Mouse (Mus musculus): ENCODE data around the gene Ywhag. TPM values are rescaled to one million over a fixed set of nuclear protein-coding genes. Genes with fewer than 3 reads are reported as not detected.

The Ywhag gene
- polyA plus RNA-seq, 1 experiment from 2014 or later, result 147 TPM

- Histone ChIP-seq H3K9ac (ENCODE audit: low read length) (no peak overlapping the region), H3K27ac (ENCODE audit: low read depth, low read length) (no peak overlapping the region), H3K36me3 (ENCODE audit: control insufficient read depth, insufficient read depth, low read length) (peaks cover 2% of the 10 kb centered on the region; the same call in 1 of the 2 replicates), H3K27me3 (ENCODE audit: control insufficient read depth, insufficient read depth, low read length) (no peaks in the 10 kb centered on the region), H3K4me2 (ENCODE audit: low read depth, low read length, severe bottlenecking) (no peak overlapping the region), H3K9me3 (ENCODE audit: control insufficient read depth, low read length) (no peaks in the 10 kb centered on the region), H3K4me3 (ENCODE audit: low read depth, low read length) (no peak overlapping the region), H3K4me1 (replicated peaks; ENCODE audit: control insufficient read depth, insufficient read depth, low read length) (peaks cover 3% of the 10 kb centered on the region; the same call in 1 of the 2 replicates)
- WGBS, result 81% methylated on average over 6 of the region's 6 CpGs
- ATAC-seq (replicated peaks; ENCODE audit: low FRiP score), result no peak
- DNase-seq (ENCODE audit: low spot score), result no peak
Measured at GRCm38 (mm10) chr5:135929685-135930424, 4.6 kb downstream of the Ywhag start.

- H3K27ac ChIP-seq (ENCODE audit: low read depth, low read length), result no peak overlapping the region
- ATAC-seq (replicated peaks; ENCODE audit: low FRiP score), result no peak
- H3K9ac ChIP-seq (ENCODE audit: low read length), result no peak overlapping the region
- peaks cover 15% of the 10 kb centered on the region; the same call in 1 of the 2 replicates for H3K36me3 ChIP-seq (ENCODE audit: control insufficient read depth, insufficient read depth, low read length)
- no peaks in the 10 kb centered on the region for H3K9me3 ChIP-seq (ENCODE audit: control insufficient read depth, low read length)
- H3K4me3 ChIP-seq (ENCODE audit: low read depth, low read length), result no peak overlapping the region
- DNase-seq (ENCODE audit: low spot score), result no peak
- no peak overlapping the region for H3K4me2 ChIP-seq (ENCODE audit: low read depth, low read length, severe bottlenecking)
- H3K4me1 ChIP-seq (replicated peaks; ENCODE audit: control insufficient read depth, insufficient read depth, low read length), result peaks cover 2% of the 10 kb centered on the region; the same call in 1 of the 2 replicates
- no peaks in the 10 kb centered on the region for H3K27me3 ChIP-seq (ENCODE audit: control insufficient read depth, insufficient read depth, low read length)
- WGBS, result 96% methylated on average over 7 of the region's 7 CpGs
Measured at GRCm38 (mm10) chr5:135923901-135924300, 10.5 kb downstream of the Ywhag start.

GRCm38 (mm10) chr5:135919902-135920301 lies 14.5 kb downstream of the Ywhag start:
- 91% methylated on average over 3 of the region's 3 CpGs for WGBS
- peaks cover 23% of the 10 kb centered on the region for H3K36me3 ChIP-seq (ENCODE audit: control insufficient read depth, insufficient read depth, low read length)

GRCm38 (mm10) chr5:135918593-135918992 lies 15.8 kb downstream of the Ywhag start:
- no peaks in the 10 kb centered on the region for H3K9me3 ChIP-seq (ENCODE audit: control insufficient read depth, low read length)
- ATAC-seq (replicated peaks; ENCODE audit: low FRiP score) (no peak), DNase-seq (ENCODE audit: low spot score) (no peak)
- no peak overlapping the region for H3K27ac ChIP-seq (ENCODE audit: low read depth, low read length)
- peaks cover 25% of the 10 kb centered on the region for H3K36me3 ChIP-seq (ENCODE audit: control insufficient read depth, insufficient read depth, low read length)
- H3K9ac ChIP-seq (ENCODE audit: low read length), result no peak overlapping the region
- H3K4me3 ChIP-seq (ENCODE audit: low read depth, low read length), result no peak overlapping the region
- no peak overlapping the region for H3K4me2 ChIP-seq (ENCODE audit: low read depth, low read length, severe bottlenecking)
- H3K27me3 ChIP-seq (ENCODE audit: control insufficient read depth, insufficient read depth, low read length), result no peaks in the 10 kb centered on the region
- WGBS, result 93% methylated on average over 5 of the region's 5 CpGs
- no peaks in the 10 kb centered on the region for H3K4me1 ChIP-seq (replicated peaks; ENCODE audit: control insufficient read depth, insufficient read depth, low read length)

More at GRCm38 (mm10) chr5:135919902-135920301, 14.5 kb downstream of the Ywhag start:
- Histone ChIP-seq H3K27me3 (ENCODE audit: control insufficient read depth, insufficient read depth, low read length) (no peaks in the 10 kb centered on the region), H3K9me3 (ENCODE audit: control insufficient read depth, low read length) (no peaks in the 10 kb centered on the region), H3K4me1 (replicated peaks; ENCODE audit: control insufficient read depth, insufficient read depth, low read length) (no peaks in the 10 kb centered on the region), H3K4me2 (ENCODE audit: low read depth, low read length, severe bottlenecking) (no peak overlapping the region), H3K9ac (ENCODE audit: low read length) (no peak overlapping the region), H3K4me3 (ENCODE audit: low read depth, low read length) (no peak overlapping the region), H3K27ac (ENCODE audit: low read depth, low read length) (no peak overlapping the region)
- ATAC-seq (replicated peaks; ENCODE audit: low FRiP score), result no peak
- DNase-seq (ENCODE audit: low spot score), result no peak

GRCm38 (mm10) chr5:135918059-135918437 lies 16.4 kb downstream of the Ywhag start:
- DNase-seq (ENCODE audit: low spot score), result no peak
- no peak for ATAC-seq (replicated peaks; ENCODE audit: low FRiP score)
- Histone ChIP-seq H3K4me3 (ENCODE audit: low read depth, low read length) (no peak overlapping the region), H3K27me3 (ENCODE audit: control insufficient read depth, insufficient read depth, low read length) (no peaks in the 10 kb centered on the region), H3K27ac (ENCODE audit: low read depth, low read length) (no peak overlapping the region), H3K36me3 (ENCODE audit: control insufficient read depth, insufficient read depth, low read length) (peaks cover 25% of the 10 kb centered on the region), H3K9ac (ENCODE audit: low read length) (no peak overlapping the region), H3K9me3 (ENCODE audit: control insufficient read depth, low read length) (no peaks in the 10 kb centered on the region), H3K4me2 (ENCODE audit: low read depth, low read length, severe bottlenecking) (no peak overlapping the region), H3K4me1 (replicated peaks; ENCODE audit: control insufficient read depth, insufficient read depth, low read length) (no peaks in the 10 kb centered on the region)
- WGBS, result 95% methylated on average over 5 of the region's 5 CpGs

- H3K4me3 ChIP-seq (ENCODE audit: low read depth, low read length), result no peak overlapping the region
- no peaks in the 10 kb centered on the region for H3K4me1 ChIP-seq (replicated peaks; ENCODE audit: control insufficient read depth, insufficient read depth, low read length)
- no peak overlapping the region for H3K27ac ChIP-seq (ENCODE audit: low read depth, low read length)
- no peak overlapping the region for H3K9ac ChIP-seq (ENCODE audit: low read length)
- DNase-seq (ENCODE audit: low spot score) (no peak), ATAC-seq (replicated peaks; ENCODE audit: low FRiP score) (no peak)
- WGBS, result 94% methylated on average over 8 of the region's 8 CpGs
- H3K4me2 ChIP-seq (ENCODE audit: low read depth, low read length, severe bottlenecking), result no peak overlapping the region
- H3K27me3 ChIP-seq (ENCODE audit: control insufficient read depth, insufficient read depth, low read length), result no peaks in the 10 kb centered on the region
- H3K36me3 ChIP-seq (ENCODE audit: control insufficient read depth, insufficient read depth, low read length), result peaks cover 25% of the 10 kb centered on the region
- H3K9me3 ChIP-seq (ENCODE audit: control insufficient read depth, low read length), result no peaks in the 10 kb centered on the region
Measured at GRCm38 (mm10) chr5:135917327-135918058, 16.9 kb downstream of the Ywhag start.

GRCm38 (mm10) chr5:135916601-135917000 lies 17.8 kb downstream of the Ywhag start:
- WGBS, result 93% methylated on average over 3 of the region's 3 CpGs
- H3K9me3 ChIP-seq (ENCODE audit: control insufficient read depth, low read length), result no peaks in the 10 kb centered on the region
- DNase-seq (ENCODE audit: low spot score), result no peak
- no peak overlapping the region for H3K4me2 ChIP-seq (ENCODE audit: low read depth, low read length, severe bottlenecking)
- no peaks in the 10 kb centered on the region for H3K4me1 ChIP-seq (replicated peaks; ENCODE audit: control insufficient read depth, insufficient read depth, low read length)
- no peak overlapping the region for H3K9ac ChIP-seq (ENCODE audit: low read length)
- no peak overlapping the region for H3K27ac ChIP-seq (ENCODE audit: low read depth, low read length)
- H3K27me3 ChIP-seq (ENCODE audit: control insufficient read depth, insufficient read depth, low read length), result no peaks in the 10 kb centered on the region
- no peak for ATAC-seq (replicated peaks; ENCODE audit: low FRiP score)
- H3K36me3 ChIP-seq (ENCODE audit: control insufficient read depth, insufficient read depth, low read length), result peaks cover 17% of the 10 kb centered on the region
- H3K4me3 ChIP-seq (ENCODE audit: low read depth, low read length), result no peak overlapping the region

GRCm38 (mm10) chr5:135916051-135916565 lies 18.3 kb downstream of the Ywhag start:
- Histone ChIP-seq H3K9me3 (ENCODE audit: control insufficient read depth, low read length) (no peaks in the 10 kb centered on the region), H3K27me3 (ENCODE audit: control insufficient read depth, insufficient read depth, low read length) (no peaks in the 10 kb centered on the region), H3K4me3 (ENCODE audit: low read depth, low read length) (no peak overlapping the region), H3K27ac (ENCODE audit: low read depth, low read length) (no peak overlapping the region), H3K9ac (ENCODE audit: low read length) (no peak overlapping the region), H3K4me1 (replicated peaks; ENCODE audit: control insufficient read depth, insufficient read depth, low read length) (no peaks in the 10 kb centered on the region), H3K36me3 (ENCODE audit: control insufficient read depth, insufficient read depth, low read length) (peaks cover 14% of the 10 kb centered on the region), H3K4me2 (ENCODE audit: low read depth, low read length, severe bottlenecking) (no peak overlapping the region)
- WGBS, result 94% methylated on average over 6 of the region's 6 CpGs
- no peak for ATAC-seq (replicated peaks; ENCODE audit: low FRiP score)
- DNase-seq (ENCODE audit: low spot score), result no peak
